Mouse (Mus musculus) lung, embryonic 14.5 days (tissue): Measurements from ENCODE around the gene Wsb2. TPM values are rescaled to one million over a fixed set of nuclear protein-coding genes. Genes with fewer than 3 reads are reported as not detected.
A peak's percentile ranks its signal among the peaks of the same experiment; 100 is the strongest.
"Not testable (repeated sequence)": the region's sequence is repeated elsewhere in the genome, so short reads cannot be mapped to it uniquely, and the experiment has no call there.

ENCODE experiments used
- ATAC-seq: fragments of 200-750 bp; cut with Nextera tagmentation; 2 replicates; pipeline ENCODE4 v1.8.0; 2017; ENCODE audit warnings: mild to moderate bottlenecking, moderate TSS enrichment, moderate library complexity; ENCODE audit not compliant: insufficient read depth
- DNase-seq: peaks from one replicate; pipeline ENCODE4 v3.0.0-alpha.2; 2015
- H3K27ac ChIP-seq: fragments of 300-500 bp; sonication (generic); 2 replicates; pipeline ENCODE4 v1.5.1; 2014; ENCODE audit warnings: low read depth, mild to moderate bottlenecking, moderate library complexity
- H3K27me3 ChIP-seq: fragments of 300-500 bp; sonication (generic); 2 replicates; pipeline ENCODE4 v1.6.1; 2014; ENCODE audit warnings: low read length, control low read depth; ENCODE audit not compliant: insufficient read depth
- H3K36me3 ChIP-seq: fragments of 300-500 bp; sonication (generic); 2 replicates; pipeline ENCODE4 v1.6.1; 2014; ENCODE audit warnings: control low read depth; ENCODE audit not compliant: insufficient read depth
- H3K4me1 ChIP-seq: fragments of 300-500 bp; sonication (generic); 2 replicates; pipeline ENCODE4 v1.6.1; 2014; ENCODE audit warnings: antibody characterized with exemption, control low read depth; ENCODE audit not compliant: insufficient read depth
- H3K4me2 ChIP-seq: fragments of 300-500 bp; sonication (generic); 2 replicates; pipeline ENCODE4 v1.6.1; 2014; ENCODE audit warnings: mild to moderate bottlenecking
- H3K4me3 ChIP-seq: fragments of 300-500 bp; sonication (generic); 2 replicates; pipeline ENCODE4 v1.5.1; 2014; ENCODE audit warnings: low read depth, low read length
- H3K9ac ChIP-seq: fragments of 300-500 bp; sonication (generic); 2 replicates; pipeline ENCODE4 v1.6.1; 2014
- H3K9me3 ChIP-seq: fragments of 300-500 bp; sonication (generic); 2 replicates; pipeline ENCODE4 v1.6.1; 2016; ENCODE audit warnings: low read depth, low read length, control low read depth
- CTCF ChIP-seq: IDR thresholded peaks from 2 replicates; pipeline ENCODE4 v1.5.1; 2016; ENCODE audit warnings: antibody characterized with exemption, low read depth
- WGBS: fragments of 180-500 bp; shearing (Covaris S2); extraction: QIAGEN DNeasy Blood & Tissue Kit; methylation state at CpG from one replicate; pipeline ENCODE4 v1.1.7; 2014; 5-methylcytosine and 5-hydroxymethylcytosine counted together
- polyA plus RNA-seq: library from polyadenylated mRNA; unstranded; fragments of >200 nt; fragmentation: Nextera tagmentation; extraction: Ambion mirVana; gene quantifications from 2 replicates; pipeline ENCODE4 v1.2.1, GENCODE M21; 2014

The Wsb2 gene
- polyA plus RNA-seq, 1 experiment from 2014 or later: 70.9 TPM

DNA sequence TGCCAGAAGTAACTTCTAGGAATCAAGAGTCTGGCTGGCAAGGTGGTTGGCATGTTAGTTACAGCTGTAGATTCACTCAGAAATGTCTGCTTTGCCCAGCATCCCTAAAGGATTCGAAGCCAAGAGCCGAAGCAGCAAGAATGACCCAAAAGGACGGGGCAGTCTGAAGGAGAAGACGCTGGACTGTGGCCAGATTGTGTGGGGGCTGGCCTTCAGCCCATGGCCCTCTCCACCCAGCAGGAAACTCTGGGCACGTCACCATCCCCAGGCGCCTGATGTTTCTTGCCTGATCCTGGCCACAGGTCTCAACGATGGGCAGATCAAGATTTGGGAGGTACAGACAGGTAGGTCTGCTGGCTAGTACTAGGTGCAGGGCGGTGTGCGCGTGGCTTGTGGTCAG lies 13.5 kb downstream of the Wsb2 start:
- DNase-seq (no peak), ATAC-seq (no peak)
- Histone ChIP-seq H3K27me3 (no peaks in the 10 kb centered on the region), H3K36me3 (peaks cover 84% of the 10 kb centered on the region), H3K4me1 (no peaks in the 10 kb centered on the region), H3K4me2 (no peak overlapping the region), H3K27ac (no peak overlapping the region), H3K9me3 (no peaks in the 10 kb centered on the region), H3K4me3 (no peak overlapping the region), H3K9ac (no peak overlapping the region)
- WGBS: 76% methylated on average over 10 of the region's 10 CpGs
- TF ChIP-seq CTCF: no peak

DNA sequence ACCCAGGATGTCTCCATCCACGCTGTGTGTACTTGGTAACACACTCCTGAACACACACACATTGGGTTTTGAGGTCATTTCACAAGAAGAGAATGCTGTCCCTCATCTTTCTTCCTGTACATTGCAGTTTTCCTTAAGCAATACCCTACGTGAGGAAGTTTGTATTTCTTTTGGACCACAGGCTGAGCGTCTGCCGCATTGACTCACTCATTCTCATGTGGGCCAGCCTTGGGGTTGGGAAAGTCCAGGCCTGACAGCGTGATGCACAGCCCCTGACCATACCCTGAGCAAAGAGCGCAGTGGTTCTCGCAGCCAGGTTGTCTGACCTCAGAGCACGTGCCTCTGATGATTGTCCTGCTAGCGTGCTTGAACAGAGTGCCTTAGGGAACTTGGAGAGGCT lies 16.3 kb downstream of the Wsb2 start:
- no peak for TF ChIP-seq CTCF
- WGBS: 72% methylated on average over 9 of the region's 9 CpGs
- no peak overlapping the region for H3K9ac ChIP-seq
- H3K4me1 ChIP-seq: no peaks in the 10 kb centered on the region
- no peaks in the 10 kb centered on the region for H3K9me3 ChIP-seq
- peak; percentile 27; the same call in 1 of the 2 replicates for ATAC-seq
- H3K4me3 ChIP-seq: no peak overlapping the region
- peaks cover 85% of the 10 kb centered on the region for H3K36me3 ChIP-seq
- H3K27ac ChIP-seq: peak overlapping the region; percentile 36; the same call in 1 of the 2 replicates
- H3K27me3 ChIP-seq: no peaks in the 10 kb centered on the region
- H3K4me2 ChIP-seq: no peak overlapping the region
- DNase-seq: no peak

DNA sequence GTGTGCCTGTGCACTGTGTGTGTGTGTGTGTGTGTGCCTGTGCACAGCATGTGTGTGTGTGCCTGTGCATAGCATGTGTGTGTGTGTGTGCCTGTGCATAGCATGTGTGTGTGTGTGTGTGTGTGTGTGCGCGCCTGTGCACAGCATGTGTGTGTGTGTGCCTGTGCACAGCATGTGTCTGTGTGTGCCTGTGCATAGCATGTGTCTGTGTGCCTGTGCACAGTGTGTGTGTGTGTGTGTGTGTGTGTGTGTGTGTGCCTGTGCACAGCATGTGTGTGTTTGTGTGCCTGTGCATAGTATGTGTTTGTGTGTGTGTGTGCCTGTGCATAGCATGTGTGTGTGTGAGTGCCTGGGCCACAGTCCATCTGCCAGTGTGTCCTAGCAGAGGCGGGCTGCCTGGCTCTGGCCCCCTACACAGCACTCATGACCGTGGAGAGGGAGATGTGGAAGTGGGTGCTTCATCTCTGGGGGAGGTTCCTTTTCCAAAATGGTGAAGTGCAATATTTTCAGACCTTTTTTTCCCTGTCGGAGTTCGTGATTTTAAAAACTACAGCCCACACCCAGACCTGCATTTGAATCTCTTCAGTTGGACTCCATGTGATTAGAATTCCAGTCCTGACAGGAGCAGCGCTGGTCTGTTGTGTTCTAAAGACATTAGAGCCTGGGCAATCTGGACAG lies 17.4 kb downstream of the Wsb2 start:
- DNase-seq: no peak
- no peak for TF ChIP-seq CTCF
- no peaks in the 10 kb centered on the region for H3K9me3 ChIP-seq
- H3K27ac ChIP-seq: no peak overlapping the region; the same call in 1 of the 2 replicates
- no peak overlapping the region for H3K4me3 ChIP-seq
- no peak for ATAC-seq
- H3K4me2 ChIP-seq: no peak overlapping the region
- H3K36me3 ChIP-seq: peaks cover 84% of the 10 kb centered on the region
- no peaks in the 10 kb centered on the region for H3K27me3 ChIP-seq
- 83% methylated on average over 7 of the region's 7 CpGs for WGBS
- no peak overlapping the region for H3K9ac ChIP-seq
- H3K4me1 ChIP-seq: no peaks in the 10 kb centered on the region

DNA sequence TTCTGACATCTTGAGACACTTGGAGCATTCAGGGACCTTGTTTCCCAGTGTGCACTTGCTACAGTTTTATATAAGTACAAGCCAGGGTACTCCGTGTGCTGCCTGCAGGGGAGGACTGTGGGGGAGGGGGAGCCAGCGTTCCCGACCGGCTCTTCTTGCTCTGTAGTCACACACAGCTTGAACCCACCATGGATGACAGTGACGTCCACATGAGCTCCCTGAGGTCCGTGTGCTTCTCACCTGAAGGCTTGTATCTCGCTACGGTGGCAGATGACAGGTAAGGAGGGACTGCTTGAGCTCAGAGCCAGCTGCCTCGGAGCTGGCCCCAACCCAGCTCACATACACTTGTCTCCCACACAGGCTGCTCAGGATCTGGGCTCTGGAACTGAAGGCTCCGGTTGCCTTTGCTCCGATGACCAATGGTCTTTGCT lies 19.2 kb downstream of the Wsb2 start:
- H3K9me3 ChIP-seq: no peaks in the 10 kb centered on the region
- DNase-seq (no peak), ATAC-seq (no peak)
- no peak overlapping the region for H3K27ac ChIP-seq
- H3K9ac ChIP-seq: no peak overlapping the region
- 77% methylated on average over 11 of the region's 11 CpGs for WGBS
- H3K27me3 ChIP-seq: no peaks in the 10 kb centered on the region
- H3K4me1 ChIP-seq: no peaks in the 10 kb centered on the region
- no peak overlapping the region for H3K4me2 ChIP-seq
- H3K36me3 ChIP-seq: peaks cover 85% of the 10 kb centered on the region
- no peak for TF ChIP-seq CTCF
- no peak overlapping the region for H3K4me3 ChIP-seq

DNA sequence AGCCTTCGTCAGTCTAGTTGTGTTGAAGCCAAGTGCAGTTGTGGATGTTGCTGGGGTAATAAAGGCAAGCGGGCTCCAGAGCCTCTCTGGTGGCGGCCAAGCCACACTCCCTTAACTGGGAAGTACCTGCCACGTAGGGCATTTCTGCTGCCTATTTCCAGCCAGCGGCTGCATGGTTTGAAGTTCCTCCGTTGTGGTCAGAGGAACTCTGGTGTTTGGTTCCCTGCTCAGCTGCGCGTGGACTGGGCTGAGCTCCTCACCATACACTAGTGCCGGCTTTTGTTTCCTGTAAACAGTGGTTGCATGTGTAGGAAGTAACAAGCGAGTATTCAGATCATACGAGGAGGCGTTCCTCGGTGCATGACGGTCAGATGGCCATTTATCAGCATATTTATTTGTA lies 20.6 kb downstream of the Wsb2 start:
- not testable (repeated sequence) for H3K27me3 ChIP-seq, DNase-seq, H3K4me1 ChIP-seq, H3K4me2 ChIP-seq, H3K9me3 ChIP-seq, H3K4me3 ChIP-seq, H3K9ac ChIP-seq, H3K27ac ChIP-seq, ATAC-seq
- peaks cover 86% of the 10 kb centered on the region for H3K36me3 ChIP-seq
- WGBS: 87% methylated on average over 14 of the region's 14 CpGs

DNA sequence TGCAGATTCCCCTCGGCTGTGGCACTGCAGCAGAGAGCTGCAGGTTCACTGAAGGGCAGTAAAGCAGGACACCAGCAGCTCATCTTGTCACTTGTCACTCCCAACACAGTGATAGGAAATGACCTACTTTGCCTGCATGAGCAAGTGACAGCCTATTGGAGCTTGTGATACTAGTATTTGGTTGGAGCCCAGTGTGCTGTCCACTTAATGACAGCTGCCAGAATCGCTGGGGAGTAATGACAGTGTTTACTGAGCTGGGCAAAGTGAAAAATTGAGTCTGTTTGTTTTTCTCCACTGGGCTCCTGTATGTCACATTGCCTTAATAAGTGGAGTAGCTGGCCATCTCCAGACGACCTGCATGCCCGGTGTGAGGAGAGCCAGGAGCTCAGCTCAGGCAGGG lies 23.1 kb downstream of the Wsb2 start:
- 61% methylated on average over 4 of the region's 4 CpGs for WGBS
- no peak for DNase-seq
- Histone ChIP-seq H3K9ac (no peak overlapping the region), H3K9me3 (no peaks in the 10 kb centered on the region), H3K36me3 (peaks cover 88% of the 10 kb centered on the region), H3K4me3 (no peak overlapping the region), H3K27ac (no peak overlapping the region), H3K27me3 (no peaks in the 10 kb centered on the region), H3K4me1 (no peaks in the 10 kb centered on the region), H3K4me2 (no peak overlapping the region)
- TF ChIP-seq CTCF: no peak
- no peak for ATAC-seq

DNA sequence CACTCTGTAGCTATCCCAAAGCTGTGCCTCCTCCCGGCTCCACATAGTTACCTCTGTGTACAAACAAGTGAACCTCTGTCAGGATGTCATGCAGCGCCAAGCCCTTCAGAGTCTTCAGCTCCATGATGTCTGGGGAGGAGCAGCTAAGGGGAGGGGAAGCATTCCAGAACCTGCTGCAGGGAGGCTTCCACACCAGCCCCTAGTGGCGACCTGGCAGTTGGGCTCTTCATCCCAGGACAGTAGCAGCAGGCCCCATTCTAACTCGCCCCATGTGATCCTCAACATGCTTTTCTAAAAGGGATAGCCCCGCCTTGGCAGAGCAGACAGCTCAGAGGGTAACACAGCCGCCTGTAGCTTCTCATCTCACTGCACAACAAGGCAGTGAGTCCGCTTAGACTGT lies 24.7 kb downstream of the Wsb2 start:
- ATAC-seq: no peak

More for the DNA sequence above, 24.7 kb downstream of the Wsb2 start:
- no peaks in the 10 kb centered on the region for H3K4me1 ChIP-seq
- H3K9me3 ChIP-seq: no peaks in the 10 kb centered on the region
- H3K36me3 ChIP-seq: peaks cover 89% of the 10 kb centered on the region
- H3K4me2 ChIP-seq: no peak overlapping the region
- no peak overlapping the region for H3K9ac ChIP-seq
- H3K27ac ChIP-seq: no peak overlapping the region
- H3K4me3 ChIP-seq: no peak overlapping the region
- TF ChIP-seq CTCF: 0 out of 2 replicates have a peak, but pooled peaks have one; percentile 16
- WGBS: 73% methylated on average over 7 of the region's 7 CpGs
- no peaks in the 10 kb centered on the region for H3K27me3 ChIP-seq
- DNase-seq: no peak
